Mouse (Mus musculus): ENCODE data around the gene Lhfpl2. TPM values are rescaled to one million over a fixed set of nuclear protein-coding genes. Genes with fewer than 3 reads are reported as not detected.

Lhfpl2 gene
- total and polyA plus RNA-seq, 3 experiments, result not detected

- Histone ChIP-seq H3K4me3 (replicated peaks in 1 of 3; ENCODE audit: low read depth in 2 of 3, low read length in 2 of 3, poor library complexity in 1 of 3) (no peak overlapping the region), H3K4me1 (ENCODE audit: control insufficient read depth in 1 of 2, insufficient read depth in 2 of 2) (peaks cover 0 to 4% of the 10 kb centered on the region in 2 experiments; a peak in 1 of 4 replicates), H3K27me3 (replicated peaks) (no peaks in the 10 kb centered on the region), H3K27ac (ENCODE audit: insufficient read depth, low read depth) (no peak overlapping the region), H3K9ac (ENCODE audit: insufficient read depth, low read depth) (no peak overlapping the region), H3K36me3 (replicated peaks in 1 of 2; ENCODE audit: control insufficient read depth in 1 of 2, insufficient read depth in 1 of 2, low read length in 1 of 2) (no peaks in the 10 kb centered on the region), H3K4me2 (ENCODE audit: insufficient read depth, low read depth, poor library complexity, severe bottlenecking) (no peak overlapping the region), H3K79me2 (replicated peaks; ENCODE audit: control insufficient read depth, extremely low read depth, insufficient read depth, poor library complexity, severe bottlenecking) (no peaks in the 10 kb centered on the region), H3K9me3 (replicated peaks; ENCODE audit: low read length) (no peaks in the 10 kb centered on the region)
- DNase-seq (ENCODE audit: extremely low read depth), result no peak
- no peak for TF ChIP-seq BHLHE40 (IDR thresholded peaks at IDR 0.05; ENCODE audit: low read depth, low read length)
- no peak for TF ChIP-seq GABPA (IDR thresholded peaks at IDR 0.05; ENCODE audit: insufficient replicate concordance, low read depth, low read length)
- no peak for TF ChIP-seq TCF12 (IDR thresholded peaks at IDR 0.05; ENCODE audit: low read depth, low read length)
- no peak for TF ChIP-seq JUN (IDR thresholded peaks at IDR 0.05; ENCODE audit: insufficient read depth, low read depth, low read length)
- TF ChIP-seq NELFE (IDR thresholded peaks at IDR 0.05; ENCODE audit: low read depth, low read length), result no peak
- TF ChIP-seq MXI1 (IDR thresholded peaks at IDR 0.05; ENCODE audit: low read depth, low read length), result no peak
- in situ Hi-C loops (cut with MboI; ENCODE audit: low pct_ligation_motif_present, low pct_unique_long_range_greater_than_20kb, low sequenced_read_pairs) (loop anchor here (10.0 kb wide), 1 partner anchor 125 kb away; no protein-coding TSS in a partner anchor), dilution Hi-C loops (cut with MboI; ENCODE audit: extremely low pct_ligation_motif_present, extremely low pct_unique_long_range_greater_than_20kb, low sequenced_read_pairs) (no loop called here)
Measured at GRCm38 (mm10) chr13:94169325-94169916, 111.8 kb downstream of the Lhfpl2 start.

GRCm38 (mm10) chr13:94171612-94172011, 114.0 kb downstream of the Lhfpl2 start:
- no peak overlapping the region for H3K4me2 ChIP-seq (ENCODE audit: insufficient read depth, low read depth, poor library complexity, severe bottlenecking)
- H3K9ac ChIP-seq (ENCODE audit: insufficient read depth, low read depth), result no peak overlapping the region
- dilution Hi-C loops (cut with MboI; ENCODE audit: extremely low pct_ligation_motif_present, extremely low pct_unique_long_range_greater_than_20kb, low sequenced_read_pairs) (no loop called here), in situ Hi-C loops (cut with MboI; ENCODE audit: low pct_ligation_motif_present, low pct_unique_long_range_greater_than_20kb, low sequenced_read_pairs) (no loop called here)
- no peak overlapping the region for H3K27ac ChIP-seq (ENCODE audit: insufficient read depth, low read depth)
- no peaks in the 10 kb centered on the region for H3K79me2 ChIP-seq (replicated peaks; ENCODE audit: control insufficient read depth, extremely low read depth, insufficient read depth, poor library complexity, severe bottlenecking)
- no peak for DNase-seq (ENCODE audit: extremely low read depth)
- peaks cover 0 to 4% of the 10 kb centered on the region in 2 experiments; a peak in 1 of 4 replicates for H3K4me1 ChIP-seq (ENCODE audit: control insufficient read depth in 1 of 2, insufficient read depth in 2 of 2)
- TF ChIP-seq HCFC1 (IDR thresholded peaks at IDR 0.05; ENCODE audit: low read depth, low read length) (no peak), RCOR1 (conservative IDR thresholded peaks at IDR 0.05; ENCODE audit: low read depth, low read length) (no peak), MAX (IDR thresholded peaks at IDR 0.05; ENCODE audit: low read length) (no peak)
- H3K4me3 ChIP-seq (replicated peaks in 1 of 3; ENCODE audit: low read depth in 2 of 3, low read length in 2 of 3, poor library complexity in 1 of 3), result no peak overlapping the region
- H3K36me3 ChIP-seq (replicated peaks in 1 of 2; ENCODE audit: control insufficient read depth in 1 of 2, insufficient read depth in 1 of 2, low read length in 1 of 2), result no peaks in the 10 kb centered on the region
- no peaks in the 10 kb centered on the region for H3K27me3 ChIP-seq (replicated peaks)
- no peaks in the 10 kb centered on the region for H3K9me3 ChIP-seq (replicated peaks; ENCODE audit: low read length)

GRCm38 (mm10) chr13:94172533-94173310, 115.1 kb downstream of the Lhfpl2 start:
- no peak overlapping the region for H3K9ac ChIP-seq (ENCODE audit: insufficient read depth, low read depth)
- no peaks in the 10 kb centered on the region for H3K36me3 ChIP-seq (replicated peaks in 1 of 2; ENCODE audit: control insufficient read depth in 1 of 2, insufficient read depth in 1 of 2, low read length in 1 of 2)
- no peaks in the 10 kb centered on the region for H3K4me1 ChIP-seq (ENCODE audit: control insufficient read depth in 1 of 2, insufficient read depth in 2 of 2)
- dilution Hi-C loops (cut with MboI; ENCODE audit: extremely low pct_ligation_motif_present, extremely low pct_unique_long_range_greater_than_20kb, low sequenced_read_pairs), result no loop called here
- no peaks in the 10 kb centered on the region for H3K9me3 ChIP-seq (replicated peaks; ENCODE audit: low read length)
- no peak overlapping the region for H3K27ac ChIP-seq (ENCODE audit: insufficient read depth, low read depth)
- no peak for TF ChIP-seq JUND (conservative IDR thresholded peaks at IDR 0.05; ENCODE audit: low read depth, low read length)
- TF ChIP-seq KAT2A (IDR thresholded peaks at IDR 0.05; ENCODE audit: insufficient replicate concordance, low read length), result no peak
- TF ChIP-seq ZMIZ1 (IDR thresholded peaks at IDR 0.05; ENCODE audit: low read depth, low read length), result no peak
- no peak for TF ChIP-seq USF2 (conservative IDR thresholded peaks at IDR 0.05; ENCODE audit: low read depth, low read length)
- no peak for TF ChIP-seq MAFK (IDR thresholded peaks at IDR 0.05; ENCODE audit: insufficient replicate concordance, low read length)
- no peak for TF ChIP-seq IRF4 (IDR thresholded peaks at IDR 0.05; ENCODE audit: low read depth, low read length)
- TF ChIP-seq SIN3A (IDR thresholded peaks at IDR 0.05; ENCODE audit: low read length), result no peak
- no peak for TF ChIP-seq MAZ (IDR thresholded peaks at IDR 0.05; ENCODE audit: low read depth, low read length)
- TF ChIP-seq POLR2AphosphoS2 (IDR thresholded peaks at IDR 0.05; ENCODE audit: low read depth, low read length), result no peak
- TF ChIP-seq ZC3H11A (IDR thresholded peaks at IDR 0.05; ENCODE audit: low read depth, low read length), result no peak
- TF ChIP-seq SMC3 (IDR thresholded peaks at IDR 0.05; ENCODE audit: low read depth, low read length), result no peak
- no peak for TF ChIP-seq ZNF384 (IDR thresholded peaks at IDR 0.05; ENCODE audit: low read depth, low read length)
- H3K4me3 ChIP-seq (replicated peaks in 1 of 3; ENCODE audit: low read depth in 2 of 3, low read length in 2 of 3, poor library complexity in 1 of 3), result no peak overlapping the region
- no peak for DNase-seq (ENCODE audit: extremely low read depth)
- no peak overlapping the region for H3K4me2 ChIP-seq (ENCODE audit: insufficient read depth, low read depth, poor library complexity, severe bottlenecking)
- in situ Hi-C loops (cut with MboI; ENCODE audit: low pct_ligation_motif_present, low pct_unique_long_range_greater_than_20kb, low sequenced_read_pairs), result no loop called here
- H3K27me3 ChIP-seq (replicated peaks), result no peaks in the 10 kb centered on the region
- no peaks in the 10 kb centered on the region for H3K79me2 ChIP-seq (replicated peaks; ENCODE audit: control insufficient read depth, extremely low read depth, insufficient read depth, poor library complexity, severe bottlenecking)
